Mouse (Mus musculus): Measurements from ENCODE around the gene Fbln7. TPM values are rescaled to one million over a fixed set of nuclear protein-coding genes. Genes with fewer than 3 reads are reported as not detected.

Fbln7 gene
- total and polyA plus RNA-seq, 3 experiments, result not detected

GRCm38 (mm10) chr2:128943538-128944528 is 81.1 kb downstream of the Fbln7 start, which contains the start of gene Zc3h8 (continued):
- TF ChIP-seq CTCF (IDR thresholded peaks at IDR 0.05 in 2 of 3, conservative IDR thresholded peaks at IDR 0.05 in 1 of 3; ENCODE audit: control insufficient read depth in 1 of 3, insufficient read depth in 1 of 3, low read depth in 2 of 3, low read length in 3 of 3, poor library complexity in 1 of 3, severe bottlenecking in 1 of 3), result no peak
- no peak for TF ChIP-seq GABPA (IDR thresholded peaks at IDR 0.05; ENCODE audit: low read depth, low read length)
- peak; percentile 94 for TF ChIP-seq NELFE (IDR thresholded peaks at IDR 0.05; ENCODE audit: low read depth, low read length)
- peak; percentile 81 for TF ChIP-seq SIN3A (IDR thresholded peaks at IDR 0.05; ENCODE audit: low read length)
- TF ChIP-seq MEF2A (IDR thresholded peaks at IDR 0.05; ENCODE audit: extremely low read depth, insufficient replicate concordance, low read depth, low read length, poor library complexity, severe bottlenecking), result no peak
- TF ChIP-seq MAX (IDR thresholded peaks at IDR 0.05; ENCODE audit: low read length), result peak; percentile 67
- no peak for TF ChIP-seq ZNF384 (IDR thresholded peaks at IDR 0.05; ENCODE audit: low read depth, low read length)
- no peak for TF ChIP-seq CHD2 (IDR thresholded peaks at IDR 0.05; ENCODE audit: low read length)
- no peak for TF ChIP-seq ELF1 (IDR thresholded peaks at IDR 0.05; ENCODE audit: low read depth, low read length)
- TF ChIP-seq ZC3H11A (IDR thresholded peaks at IDR 0.05; ENCODE audit: low read depth, low read length), result no peak

Other genes starting within 250 kb of the Fbln7 start
- 94.8 and 111 TPM in 2 replicates for gene Anapc1, start 175.6 kb upstream of the Fbln7 start, total RNA-seq (2012; rRNA removed)
- 100 to 1,000 TPM; 123 to 196 TPM for gene Anapc1, start 175.6 kb upstream of the Fbln7 start, polyA plus RNA-seq (2012; ENCODE audit: insufficient read depth in 1 of 2, insufficient read length in 2 of 2, low read depth in 1 of 2, low replicate concordance in 2 of 2, missing spikeins in 1 of 2)
- not detected in 2 replicates for gene Mertk, start 164.0 kb upstream of the Fbln7 start, total RNA-seq (2012; rRNA removed)
- gene Mertk, start 164.0 kb upstream of the Fbln7 start, polyA plus RNA-seq (2012; ENCODE audit: insufficient read depth in 1 of 2, insufficient read length in 2 of 2, low read depth in 1 of 2, low replicate concordance in 2 of 2, missing spikeins in 1 of 2), result not detected
- gene Tmem87b, start 44.9 kb upstream of the Fbln7 start, total RNA-seq (2012; rRNA removed), result 3.5 and 3.9 TPM in 2 replicates
- gene Tmem87b, start 44.9 kb upstream of the Fbln7 start, polyA plus RNA-seq (2012; ENCODE audit: insufficient read depth in 1 of 2, insufficient read length in 2 of 2, low read depth in 1 of 2, low replicate concordance in 2 of 2, missing spikeins in 1 of 2), result 1 to 10 TPM in 1 of 2 experiments, not detected in 1; 4.8 TPM
- 4.7 and 6.5 TPM in 2 replicates for gene Zc3h8, start 81.1 kb downstream of the Fbln7 start, total RNA-seq (2012; rRNA removed)
- 1 to 10 TPM in 1 of 2 experiments, not detected in 1; 5.8 TPM for gene Zc3h8, start 81.1 kb downstream of the Fbln7 start, polyA plus RNA-seq (2012; ENCODE audit: insufficient read depth in 1 of 2, insufficient read length in 2 of 2, low read depth in 1 of 2, low replicate concordance in 2 of 2, missing spikeins in 1 of 2)
- 0.65 and 0.69 TPM in 2 replicates for gene Zc3h6, start 104.4 kb downstream of the Fbln7 start, total RNA-seq (2012; rRNA removed)
- 1 to 10 TPM in 1 of 2 experiments, not detected in 1; 1.4 TPM for gene Zc3h6, start 104.4 kb downstream of the Fbln7 start, polyA plus RNA-seq (2012; ENCODE audit: insufficient read depth in 1 of 2, insufficient read length in 2 of 2, low read depth in 1 of 2, low replicate concordance in 2 of 2, missing spikeins in 1 of 2)
- gene Gm10762, start 104.7 kb downstream of the Fbln7 start, total RNA-seq (2012; rRNA removed), result 2.5 and 2.6 TPM in 2 replicates
- 1 to 10 TPM in 1 of 2 experiments, not detected in 1; 3.1 TPM for gene Gm10762, start 104.7 kb downstream of the Fbln7 start, polyA plus RNA-seq (2012; ENCODE audit: insufficient read depth in 1 of 2, insufficient read length in 2 of 2, low read depth in 1 of 2, low replicate concordance in 2 of 2, missing spikeins in 1 of 2)
- gene Vinac1, start 185.2 kb downstream of the Fbln7 start, total RNA-seq (2012; rRNA removed), result not detected in 2 replicates
- under 1 TPM in 1 of 2 experiments, not detected in 1; 0.03 TPM for gene Vinac1, start 185.2 kb downstream of the Fbln7 start, polyA plus RNA-seq (2012; ENCODE audit: insufficient read depth in 1 of 2, insufficient read length in 2 of 2, low read depth in 1 of 2, low replicate concordance in 2 of 2, missing spikeins in 1 of 2)
- gene Ttl, start 203.0 kb downstream of the Fbln7 start, total RNA-seq (2012; rRNA removed), result 5.6 and 5.7 TPM in 2 replicates
- gene Ttl, start 203.0 kb downstream of the Fbln7 start, polyA plus RNA-seq (2012; ENCODE audit: insufficient read depth in 1 of 2, insufficient read length in 2 of 2, low read depth in 1 of 2, low replicate concordance in 2 of 2, missing spikeins in 1 of 2), result 1 to 10 TPM in 1 of 2 experiments, not detected in 1; 9.3 TPM
- 71.9 and 90.1 TPM in 2 replicates for gene Polr1b, start 238.0 kb downstream of the Fbln7 start, total RNA-seq (2012; rRNA removed)
- 10 to 100 TPM in 1 of 2 experiments, not detected in 1; 92.8 TPM for gene Polr1b, start 238.0 kb downstream of the Fbln7 start, polyA plus RNA-seq (2012; ENCODE audit: insufficient read depth in 1 of 2, insufficient read length in 2 of 2, low read depth in 1 of 2, low replicate concordance in 2 of 2, missing spikeins in 1 of 2)